Mouse (Mus musculus) heart, postnatal 4 days (tissue): ENCODE results near the gene Rdh19. TPM values are rescaled to one million over a fixed set of nuclear protein-coding genes. Genes with fewer than 3 reads are reported as not detected.
A peak's percentile ranks its signal among the peaks of the same experiment; 100 is the strongest.
"Not testable (repeated sequence)": the region's sequence is repeated elsewhere in the genome, so short reads cannot be mapped to it uniquely, and the experiment has no call there.

Experiments
- DNase-seq: peaks from one replicate; pipeline ENCODE4 v3.0.0; 2021
- total RNA-seq, 2 experiments: library from RNA; stranded (reverse); gene quantifications; 2 replicates each; pipeline ENCODE4 v1.2.3; 2021

Gene Rdh19
- total RNA-seq, 2 experiments from 2014 or later, result not detected

DNA sequence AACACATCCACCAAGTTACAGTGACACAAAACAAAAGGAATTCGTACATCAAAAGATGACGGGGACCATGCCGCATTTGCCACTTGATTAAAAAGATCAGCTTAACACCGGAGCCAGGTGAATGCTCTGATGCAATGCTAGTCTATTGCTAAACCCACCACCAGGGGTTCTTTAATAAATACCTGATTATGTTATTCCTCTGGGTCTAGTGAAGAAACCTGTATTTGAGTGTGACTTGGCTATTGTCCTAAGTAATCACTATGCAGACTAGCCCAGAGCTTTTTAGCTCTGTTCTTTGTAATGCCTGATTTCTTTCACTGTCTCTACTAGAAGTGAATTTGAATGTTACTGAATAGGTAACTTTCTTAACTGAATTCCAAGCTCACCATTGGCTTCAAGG, 31.3 kb downstream of the Rdh19 start:
- DNase-seq, result no peak

GRCm38 (mm10) chr10:127886551-127886950, 36.8 kb downstream of the Rdh19 start:
- DNase-seq, result no peak

DNA sequence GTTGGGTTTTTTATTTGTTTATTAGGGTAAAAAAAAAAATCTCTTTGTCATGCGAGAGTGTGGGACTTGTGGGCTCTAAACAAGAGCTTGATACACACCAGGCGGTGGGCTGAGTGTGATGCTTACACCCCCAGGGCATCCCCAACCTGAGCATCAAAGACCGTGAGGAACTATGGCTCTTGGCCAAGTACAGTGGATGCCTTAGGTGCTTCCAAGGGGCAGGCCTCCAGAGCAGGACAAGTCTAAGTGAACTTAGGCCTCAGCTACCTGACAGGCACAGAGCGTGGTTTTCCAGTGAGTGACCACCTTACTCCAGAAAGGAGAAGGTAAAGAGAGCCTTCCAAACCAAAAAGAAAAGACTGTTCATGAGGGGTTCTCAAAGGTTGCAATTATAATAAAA, 37.2 kb downstream of the Rdh19 start:
- no peak for DNase-seq

DNA sequence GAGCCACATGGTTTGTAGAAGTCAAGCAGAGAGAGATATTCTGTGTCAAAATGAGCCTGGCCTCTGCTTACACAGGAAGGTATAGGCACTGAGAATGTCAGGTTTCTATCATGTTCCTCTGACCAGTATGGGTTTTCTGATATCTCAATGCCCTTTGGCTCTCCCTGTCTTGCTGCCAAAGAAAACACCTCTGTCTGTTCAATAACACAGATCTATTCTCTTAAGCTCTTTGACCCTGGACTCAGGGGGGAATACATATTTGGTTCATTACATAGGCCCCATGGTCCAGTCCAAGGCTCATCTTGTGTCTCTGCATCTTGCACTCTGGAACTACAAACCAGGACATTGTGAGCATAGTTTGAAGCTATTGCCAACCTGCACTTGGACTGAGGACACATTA, 38.9 kb downstream of the Rdh19 start, which contains the start of gene Rdh7:
Rdh7 (minus strand) TSS at position 213 of the 400 bp plus-strand sequence.
- DNase-seq, result no peak

- DNase-seq, result no peak
These were observed 41.8 kb downstream of the Rdh19 start for GRCm38 (mm10) chr10:127891481-127891880.

GRCm38 (mm10) chr10:127893163-127894022, 43.7 kb downstream of the Rdh19 start:
- DNase-seq, result not testable (repeated sequence)

DNA sequence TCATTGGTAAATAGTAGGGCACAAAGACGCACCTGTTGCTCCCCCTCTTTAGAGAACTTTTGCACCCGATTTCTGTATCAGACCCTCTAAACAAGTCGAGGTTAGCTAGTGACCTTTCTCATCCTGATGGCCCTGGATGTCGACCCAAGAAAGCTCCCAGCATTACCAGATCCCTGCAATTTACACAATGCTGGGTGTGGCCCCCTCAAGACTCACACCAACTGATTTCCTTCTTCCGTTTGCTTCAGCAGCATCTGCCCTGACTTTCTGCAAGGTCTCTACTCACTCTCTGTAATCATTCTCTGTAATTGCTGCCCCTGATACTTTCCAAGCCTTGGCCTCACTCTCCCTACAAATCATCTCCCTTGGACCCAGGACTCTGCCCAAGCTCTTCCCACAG, 47.0 kb downstream of the Rdh19 start:
- DNase-seq, result no peak

- DNase-seq, result no peak
These were observed 47.8 kb downstream of the Rdh19 start for GRCm38 (mm10) chr10:127897506-127897905.

- DNase-seq, result no peak
These were observed 48.5 kb downstream of the Rdh19 start, which contains the start of gene Sdr9c7 for GRCm38 (mm10) chr10:127898218-127898617. Gene Sdr9c7 (plus strand): TSS chr10:127898518.

DNA sequence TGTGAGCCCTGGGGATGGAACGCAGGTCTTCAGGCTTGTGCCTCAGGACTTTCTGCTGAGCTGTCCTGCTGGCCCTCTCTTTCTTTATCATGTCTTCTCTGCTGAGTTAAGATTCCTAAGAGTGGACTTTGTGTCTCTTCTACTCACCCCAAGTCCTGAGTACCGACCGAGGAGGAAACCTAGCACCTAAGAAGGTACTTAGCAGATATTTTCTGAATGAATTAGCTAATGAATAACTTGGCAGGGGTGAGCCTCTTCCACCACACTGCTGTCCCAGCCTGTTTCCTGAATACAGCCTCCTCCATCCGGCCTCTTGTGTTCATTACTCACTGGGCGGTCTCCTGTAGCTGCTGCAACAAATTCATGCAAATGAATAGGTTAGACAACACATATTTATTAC, 50.1 kb downstream of the Rdh19 start:
- DNase-seq, result no peak

DNA sequence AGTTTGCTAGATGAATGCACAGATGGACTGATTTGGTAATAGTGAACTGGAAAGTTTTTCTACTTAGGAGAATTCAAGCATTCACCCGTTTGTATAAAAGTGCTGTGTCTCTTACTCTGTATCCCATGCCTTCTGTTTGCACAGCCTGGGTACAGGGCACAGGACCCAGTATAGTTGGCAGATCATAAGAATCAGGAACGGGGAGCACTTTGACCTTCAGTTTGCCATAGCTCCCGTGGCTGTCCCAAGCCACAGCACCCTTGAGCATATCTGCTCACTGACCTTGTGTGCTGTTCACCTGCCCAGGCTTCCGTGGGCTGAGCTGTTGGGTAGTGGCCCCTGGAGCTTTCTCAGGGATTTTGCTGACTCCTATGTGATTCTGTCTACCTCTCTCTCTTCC, 52.0 kb downstream of the Rdh19 start:
- no peak for DNase-seq

- DNase-seq, result no peak
These were observed 53.4 kb downstream of the Rdh19 start for GRCm38 (mm10) chr10:127903116-127903515.

- peak; percentile 19 for DNase-seq
These were observed 55.2 kb downstream of the Rdh19 start for GRCm38 (mm10) chr10:127904718-127905446.

DNA sequence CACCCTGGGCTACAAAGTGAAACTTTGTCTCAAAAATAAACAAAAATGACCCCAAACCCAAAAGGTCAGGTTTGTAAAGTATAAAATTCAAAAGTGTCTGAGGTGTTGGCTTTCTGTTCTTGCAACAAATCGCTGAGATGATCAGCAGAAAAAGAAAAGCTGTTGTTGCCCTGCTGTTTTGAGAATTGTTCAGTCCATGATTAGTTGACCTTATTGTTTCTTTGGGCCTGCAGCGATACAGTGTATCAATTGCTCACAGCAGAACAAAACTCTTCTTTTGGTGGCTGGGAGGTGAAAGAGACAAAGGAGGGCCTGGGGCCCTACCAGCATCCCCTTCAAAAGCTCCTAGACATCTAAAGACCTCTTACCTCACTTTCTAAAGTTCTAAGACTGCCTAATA, 56.4 kb downstream of the Rdh19 start:
- no peak for DNase-seq

DNA sequence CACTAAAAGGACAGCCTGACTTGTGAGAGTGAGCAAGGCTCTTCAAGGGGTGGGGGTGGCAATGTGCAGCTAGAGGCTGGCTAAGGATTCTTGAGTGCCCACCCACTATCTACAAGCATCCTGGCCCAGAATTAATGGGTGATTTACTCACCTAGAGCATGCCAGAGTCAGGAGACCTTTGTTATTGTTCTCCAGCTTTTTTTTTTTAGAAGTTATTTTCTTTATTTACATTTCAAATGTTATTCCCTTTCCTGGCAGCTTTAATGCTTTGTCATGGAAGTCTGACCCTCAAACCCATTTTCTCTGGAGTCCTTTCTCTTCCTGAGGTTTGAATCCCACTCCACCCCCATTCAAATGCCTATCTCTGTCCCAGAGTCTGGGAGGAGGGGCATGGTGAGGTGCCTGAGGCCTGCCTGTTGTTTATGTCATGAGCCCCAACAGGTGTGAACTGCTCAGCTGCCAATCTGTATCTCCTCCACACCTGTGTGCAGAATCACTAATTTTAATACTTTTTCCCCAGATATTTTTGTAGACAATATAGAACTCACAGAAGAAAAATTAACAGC, 57.7 kb downstream of the Rdh19 start:
- DNase-seq, result no peak

Other genes starting within 250 kb of the Rdh19 start
- 10 to 100 TPM; 68.8 to 73.0 TPM for gene Lrp1, start 228.8 kb upstream of the Rdh19 start, total RNA-seq
- 10 to 100 TPM; 41.7 to 42.1 TPM for gene Stat6, start 206.9 kb upstream of the Rdh19 start, total RNA-seq
- 1 to 10 TPM; 8.9 TPM for gene Nemp1, start 183.0 kb upstream of the Rdh19 start, total RNA-seq
- gene Nab2, start 181.4 kb upstream of the Rdh19 start, total RNA-seq, result 10 to 100 TPM; 13.5 to 14.9 TPM
- under 1 TPM; 0.10 to 0.36 TPM for gene Myo1a, start 144.8 kb upstream of the Rdh19 start, total RNA-seq
- gene Tac2, start 125.5 kb upstream of the Rdh19 start, total RNA-seq, result not detected
- gene Zbtb39, start 110.4 kb upstream of the Rdh19 start, total RNA-seq, result 1 to 10 TPM; 9.6 to 9.8 TPM
- gene Gpr182, start 98.2 kb upstream of the Rdh19 start, total RNA-seq, result 1 to 10 TPM; 5.6 to 6.8 TPM
- gene Rdh1, start 90.2 kb upstream of the Rdh19 start, total RNA-seq, result under 1 TPM; 0.14 TPM
- under 1 TPM in 1 of 2 experiments, not detected in 1; 0.14 TPM for gene Rdh16f1, start 90.1 kb upstream of the Rdh19 start, total RNA-seq
- gene Rdh9, start 73.5 kb upstream of the Rdh19 start, total RNA-seq, result under 1 TPM in 1 of 2 experiments, not detected in 1; 0.19 TPM
- gene Rdh16, start 48.8 kb upstream of the Rdh19 start, total RNA-seq, result not detected
- gene Rdh16f2, start 16.5 kb downstream of the Rdh19 start, total RNA-seq, result not detected
- gene Rdh7, start 38.9 kb downstream of the Rdh19 start, total RNA-seq, result not detected
- gene Sdr9c7, start 48.6 kb downstream of the Rdh19 start, total RNA-seq, result not detected
- gene Hsd17b6, start 157.7 kb downstream of the Rdh19 start, total RNA-seq, result not detected
- 10 to 100 TPM; 30.0 to 31.1 TPM for gene Prim1, start 165.2 kb downstream of the Rdh19 start, total RNA-seq
- gene Naca, start 185.6 kb downstream of the Rdh19 start, total RNA-seq, result 100 to 1,000 TPM; 738 to 766 TPM
- 100 to 1,000 TPM; 125 to 132 TPM for gene Ptges3, start 209.0 kb downstream of the Rdh19 start, total RNA-seq
- gene Atp5b, start 233.3 kb downstream of the Rdh19 start, total RNA-seq, result 1,000 to 10,000 TPM; 6,416 to 6,613 TPM
- gene Baz2a, start 241.6 kb downstream of the Rdh19 start, total RNA-seq, result 10 to 100 TPM; 28.0 to 30.0 TPM